Mouse (Mus musculus): Measurements from ENCODE around the gene Gm5141.
"Not testable (repeated sequence)": the region's sequence is repeated elsewhere in the genome, so short reads cannot be mapped to it uniquely, and the experiment has no call there.

Gene Gm5141

GRCm38 (mm10) chr13:62785199-62786134, at the start of gene Gm5141:
Gene Gm5141, minus strand, starts transcription at chr13:62785808.
- DNase-seq: peak; percentile 35 to 57

- DNase-seq: no peak
These were observed 47.7 kb upstream of the Gm5141 start for GRCm38 (mm10) chr13:62833341-62833740.

- DNase-seq: no peak
These were observed 46.6 kb upstream of the Gm5141 start for GRCm38 (mm10) chr13:62832239-62832638.

GRCm38 (mm10) chr13:62815705-62816104, 30.1 kb upstream of the Gm5141 start:
- DNase-seq: not testable (repeated sequence)

GRCm38 (mm10) chr13:62812713-62813112, 27.1 kb upstream of the Gm5141 start:
- no peak for DNase-seq

- DNase-seq: not testable (repeated sequence)
These were observed 22.4 kb upstream of the Gm5141 start for GRCm38 (mm10) chr13:62807981-62808380.

- DNase-seq: not testable (repeated sequence)
These were observed 506 bp upstream of the Gm5141 start for GRCm38 (mm10) chr13:62786135-62786493.

DNA sequence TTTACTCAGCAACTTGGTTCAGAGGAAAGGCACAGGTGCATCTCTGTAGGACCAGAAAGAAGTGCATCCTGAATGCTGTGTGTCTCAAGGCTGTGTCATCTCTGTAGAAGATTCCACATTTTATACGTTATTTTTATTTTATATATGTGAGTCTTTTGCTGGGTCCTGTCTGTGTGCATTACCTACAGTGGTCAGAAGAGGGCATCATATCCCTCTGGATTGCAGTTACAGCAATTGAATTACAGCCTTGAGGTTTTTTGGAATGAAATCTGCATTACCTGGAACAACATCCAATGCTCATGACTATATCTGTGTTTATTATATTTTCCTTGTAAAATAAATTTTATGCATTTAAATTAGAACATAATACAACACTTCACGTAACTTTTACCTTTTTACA, 21.8 kb downstream of the Gm5141 start:
- DNase-seq: peak in 1 of 2 experiments; percentile 45

GRCm38 (mm10) chr13:62760432-62761415, 24.9 kb downstream of the Gm5141 start, which contains the start of gene Platr25:
Gene Platr25, minus strand, starts transcription at chr13:62760709.
- DNase-seq: peak; percentile 66 to 70

DNA sequence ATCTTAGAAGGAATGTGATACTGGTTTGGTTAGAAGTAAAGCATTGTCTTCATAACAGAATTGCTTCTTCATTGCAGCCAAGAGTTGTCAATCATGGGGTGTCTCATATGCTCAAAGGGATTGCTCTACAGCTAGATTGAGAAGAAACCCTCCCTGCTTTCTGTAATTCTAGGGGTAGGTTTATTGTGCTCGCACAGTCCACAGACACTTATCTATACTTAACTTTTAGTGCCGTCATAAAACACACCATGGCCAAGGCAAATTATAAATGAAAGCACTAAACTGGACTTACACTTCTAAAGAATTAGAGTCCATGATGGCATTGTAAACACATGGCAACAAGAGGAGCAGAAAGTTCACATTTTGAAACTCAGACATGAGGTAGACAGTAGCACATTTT, 52.3 kb downstream of the Gm5141 start:
- no peak for DNase-seq

Data from lung, postnatal 4 days (tissue).